Mouse (Mus musculus): ENCODE data around the gene Aasdh. TPM values are rescaled to one million over a fixed set of nuclear protein-coding genes. Genes with fewer than 3 reads are reported as not detected.
A peak's percentile ranks its signal among the peaks of the same experiment; 100 is the strongest.
"Not testable (repeated sequence)": the region's sequence is repeated elsewhere in the genome, so short reads cannot be mapped to it uniquely, and the experiment has no call there.

Gene Aasdh
- polyA plus RNA-seq, 1 experiment, result 12.1 TPM

GRCm38 (mm10) chr5:76922833-76923232 is 17.5 kb upstream of the Aasdh start:
- H3K27me3 ChIP-seq (ENCODE audit: control insufficient read depth, insufficient read depth, low read length), result no peaks in the 10 kb centered on the region
- no peak overlapping the region for H3K4me3 ChIP-seq (ENCODE audit: control insufficient read depth, insufficient read depth, low read length)
- H3K27ac ChIP-seq (ENCODE audit: control insufficient read depth, insufficient read depth, low read length), result no peak overlapping the region
- no peak for DNase-seq
- TF ChIP-seq CTCF (IDR thresholded peaks at IDR 0.05; ENCODE audit: borderline replicate concordance, control insufficient read depth, extremely low read depth, insufficient read depth, low read length, poor library complexity) (no peak), POLR2A (IDR thresholded peaks at IDR 0.05; ENCODE audit: control insufficient read depth, extremely low read depth, insufficient read depth, low read length, poor library complexity) (no peak)
- WGBS, result 97% methylated on average over 4 of the region's 4 CpGs
- H3K4me1 ChIP-seq (replicated peaks; ENCODE audit: control insufficient read depth, insufficient read depth, low read length), result no peaks in the 10 kb centered on the region
- peaks cover 31% of the 10 kb centered on the region for H3K36me3 ChIP-seq (ENCODE audit: control insufficient read depth, insufficient read depth, low read length)

- peaks cover 15% of the 10 kb centered on the region; the same call in 1 of the 2 replicates for H3K36me3 ChIP-seq (ENCODE audit: control insufficient read depth, insufficient read depth, low read length)
- H3K27ac ChIP-seq (ENCODE audit: control insufficient read depth, insufficient read depth, low read length); DNase-seq; H3K4me3 ChIP-seq (ENCODE audit: control insufficient read depth, insufficient read depth, low read length); H3K27me3 ChIP-seq (ENCODE audit: control insufficient read depth, insufficient read depth, low read length); H3K4me1 ChIP-seq (replicated peaks; ENCODE audit: control insufficient read depth, insufficient read depth, low read length): not testable (repeated sequence)
- WGBS, result 97% methylated on average over 5 of the region's 5 CpGs
Measured at GRCm38 (mm10) chr5:76912522-76912921, 7.2 kb upstream of the Aasdh start.

GRCm38 (mm10) chr5:76910807-76911206 is 5.5 kb upstream of the Aasdh start:
- DNase-seq, result no peak
- no peaks in the 10 kb centered on the region for H3K27me3 ChIP-seq (ENCODE audit: control insufficient read depth, insufficient read depth, low read length)
- TF ChIP-seq POLR2A (IDR thresholded peaks at IDR 0.05; ENCODE audit: control insufficient read depth, extremely low read depth, insufficient read depth, low read length, poor library complexity) (no peak), CTCF (IDR thresholded peaks at IDR 0.05; ENCODE audit: borderline replicate concordance, control insufficient read depth, extremely low read depth, insufficient read depth, low read length, poor library complexity) (no peak)
- 0 out of 2 replicates have a peak, but pooled peaks cover 2% of the 10 kb centered on the region for H3K4me1 ChIP-seq (replicated peaks; ENCODE audit: control insufficient read depth, insufficient read depth, low read length)
- no peak overlapping the region for H3K27ac ChIP-seq (ENCODE audit: control insufficient read depth, insufficient read depth, low read length)
- no peak overlapping the region for H3K4me3 ChIP-seq (ENCODE audit: control insufficient read depth, insufficient read depth, low read length)
- H3K36me3 ChIP-seq (ENCODE audit: control insufficient read depth, insufficient read depth, low read length), result peaks cover 13% of the 10 kb centered on the region; the same call in 1 of the 2 replicates
- WGBS, result 95% methylated on average over 3 of the region's 3 CpGs

GRCm38 (mm10) chr5:76906155-76906499 is 813 bp upstream of the Aasdh start:
- Histone ChIP-seq H3K4me1 (replicated peaks; ENCODE audit: control insufficient read depth, insufficient read depth, low read length) (0 out of 2 replicates have a peak, but pooled peaks cover 5% of the 10 kb centered on the region), H3K36me3 (ENCODE audit: control insufficient read depth, insufficient read depth, low read length) (no peaks in the 10 kb centered on the region), H3K4me3 (ENCODE audit: control insufficient read depth, insufficient read depth, low read length) (no peak overlapping the region), H3K27me3 (ENCODE audit: control insufficient read depth, insufficient read depth, low read length) (no peaks in the 10 kb centered on the region), H3K27ac (ENCODE audit: control insufficient read depth, insufficient read depth, low read length) (no peak overlapping the region)
- DNase-seq, result no peak
- no peak for TF ChIP-seq CTCF (IDR thresholded peaks at IDR 0.05; ENCODE audit: borderline replicate concordance, control insufficient read depth, extremely low read depth, insufficient read depth, low read length, poor library complexity)
- no peak for TF ChIP-seq POLR2A (IDR thresholded peaks at IDR 0.05; ENCODE audit: control insufficient read depth, extremely low read depth, insufficient read depth, low read length, poor library complexity)
- WGBS, result 55% methylated on average over 3 of the region's 3 CpGs

GRCm38 (mm10) chr5:76904713-76905404 is 455 bp downstream of the Aasdh start:
- under 1% methylated on average over 19 of the region's 19 CpGs for WGBS
- TF ChIP-seq POLR2A (IDR thresholded peaks at IDR 0.05; ENCODE audit: control insufficient read depth, extremely low read depth, insufficient read depth, low read length, poor library complexity) (no peak), CTCF (IDR thresholded peaks at IDR 0.05; ENCODE audit: borderline replicate concordance, control insufficient read depth, extremely low read depth, insufficient read depth, low read length, poor library complexity) (no peak)
- Histone ChIP-seq H3K4me3 (ENCODE audit: control insufficient read depth, insufficient read depth, low read length) (peak overlapping the region; percentile 76), H3K27me3 (ENCODE audit: control insufficient read depth, insufficient read depth, low read length) (no peaks in the 10 kb centered on the region), H3K36me3 (ENCODE audit: control insufficient read depth, insufficient read depth, low read length) (no peaks in the 10 kb centered on the region), H3K4me1 (replicated peaks; ENCODE audit: control insufficient read depth, insufficient read depth, low read length) (0 out of 2 replicates have a peak, but pooled peaks cover 5% of the 10 kb centered on the region), H3K27ac (ENCODE audit: control insufficient read depth, insufficient read depth, low read length) (no peak overlapping the region)
- peak; percentile 4 for DNase-seq

- Histone ChIP-seq H3K36me3 (ENCODE audit: control insufficient read depth, insufficient read depth, low read length) (no peaks in the 10 kb centered on the region), H3K27ac (ENCODE audit: control insufficient read depth, insufficient read depth, low read length) (no peak overlapping the region), H3K27me3 (ENCODE audit: control insufficient read depth, insufficient read depth, low read length) (no peaks in the 10 kb centered on the region), H3K4me3 (ENCODE audit: control insufficient read depth, insufficient read depth, low read length) (no peak overlapping the region), H3K4me1 (replicated peaks; ENCODE audit: control insufficient read depth, insufficient read depth, low read length) (0 out of 2 replicates have a peak, but pooled peaks cover 5% of the 10 kb centered on the region)
- TF ChIP-seq POLR2A (IDR thresholded peaks at IDR 0.05; ENCODE audit: control insufficient read depth, extremely low read depth, insufficient read depth, low read length, poor library complexity), result no peak
- TF ChIP-seq CTCF (IDR thresholded peaks at IDR 0.05; ENCODE audit: borderline replicate concordance, control insufficient read depth, extremely low read depth, insufficient read depth, low read length, poor library complexity), result no peak
- 92% methylated on average over 4 of the region's 4 CpGs for WGBS
- DNase-seq, result no peak
Measured at GRCm38 (mm10) chr5:76902131-76902530, 3.2 kb downstream of the Aasdh start.

GRCm38 (mm10) chr5:76893084-76893483 is 12.2 kb downstream of the Aasdh start:
- TF ChIP-seq CTCF (IDR thresholded peaks at IDR 0.05; ENCODE audit: borderline replicate concordance, control insufficient read depth, extremely low read depth, insufficient read depth, low read length, poor library complexity) (no peak), POLR2A (IDR thresholded peaks at IDR 0.05; ENCODE audit: control insufficient read depth, extremely low read depth, insufficient read depth, low read length, poor library complexity) (no peak)
- no peak overlapping the region for H3K27ac ChIP-seq (ENCODE audit: control insufficient read depth, insufficient read depth, low read length)

More at GRCm38 (mm10) chr5:76893084-76893483, 12.2 kb downstream of the Aasdh start:
- WGBS, result 93% methylated on average over 2 of the region's 2 CpGs
- no peaks in the 10 kb centered on the region for H3K27me3 ChIP-seq (ENCODE audit: control insufficient read depth, insufficient read depth, low read length)
- H3K4me1 ChIP-seq (replicated peaks; ENCODE audit: control insufficient read depth, insufficient read depth, low read length), result no peaks in the 10 kb centered on the region
- DNase-seq, result no peak
- no peaks in the 10 kb centered on the region for H3K36me3 ChIP-seq (ENCODE audit: control insufficient read depth, insufficient read depth, low read length)
- H3K4me3 ChIP-seq (ENCODE audit: control insufficient read depth, insufficient read depth, low read length), result no peak overlapping the region
